Mouse (Mus musculus): ENCODE data around the gene Adgrb2.
A peak's percentile ranks its signal among the peaks of the same experiment; 100 is the strongest.

Adgrb2 gene

GRCm38 (mm10) chr4:129984421-129985061, at the start of gene Adgrb2:
TSS of gene Adgrb2 (plus strand) at chr4:129984870.
- no peak for DNase-seq

- DNase-seq = no peak
These were observed 33.3 kb upstream of the Adgrb2 start for GRCm38 (mm10) chr4:129951359-129951821.

GRCm38 (mm10) chr4:129952241-129952810, 32.3 kb upstream of the Adgrb2 start:
- DNase-seq = no peak

- DNase-seq = no peak
These were observed 30.1 kb upstream of the Adgrb2 start for GRCm38 (mm10) chr4:129954527-129954926.

- DNase-seq = peak; percentile 55
These were observed 24.3 kb upstream of the Adgrb2 start for GRCm38 (mm10) chr4:129960180-129960944.

- no peak for DNase-seq
These were observed 19.4 kb upstream of the Adgrb2 start for GRCm38 (mm10) chr4:129965294-129965693.

GRCm38 (mm10) chr4:129966201-129966600, 18.5 kb upstream of the Adgrb2 start:
- DNase-seq = no peak

GRCm38 (mm10) chr4:129967024-129968014, 17.4 kb upstream of the Adgrb2 start:
- no peak for DNase-seq

- DNase-seq = no peak
These were observed 14.5 kb upstream of the Adgrb2 start for GRCm38 (mm10) chr4:129970168-129970567.

- DNase-seq = no peak
These were observed 13.8 kb upstream of the Adgrb2 start for GRCm38 (mm10) chr4:129970861-129971260.

GRCm38 (mm10) chr4:129971989-129972388, 12.7 kb upstream of the Adgrb2 start:
- no peak for DNase-seq

GRCm38 (mm10) chr4:129974285-129974684, 10.4 kb upstream of the Adgrb2 start:
- no peak for DNase-seq

- no peak for DNase-seq
These were observed 7.4 kb upstream of the Adgrb2 start for GRCm38 (mm10) chr4:129977256-129977655.

- DNase-seq = no peak
These were observed 6.4 kb upstream of the Adgrb2 start for GRCm38 (mm10) chr4:129978227-129978626.

- DNase-seq = no peak
These were observed 5.7 kb upstream of the Adgrb2 start for GRCm38 (mm10) chr4:129978930-129979329.

- no peak for DNase-seq
These were observed 3.0 kb upstream of the Adgrb2 start for GRCm38 (mm10) chr4:129981657-129982056.

- no peak for DNase-seq
These were observed 1.6 kb upstream of the Adgrb2 start for GRCm38 (mm10) chr4:129983046-129983445.

GRCm38 (mm10) chr4:129983764-129984420, 778 bp upstream of the Adgrb2 start:
- DNase-seq = peak; percentile 50

GRCm38 (mm10) chr4:129985161-129985670, 546 bp downstream of the Adgrb2 start:
- DNase-seq = no peak

- peak; percentile 23 for DNase-seq
These were observed 1.2 kb downstream of the Adgrb2 start for GRCm38 (mm10) chr4:129985671-129986441.
